Mouse (Mus musculus): ENCODE measurements around the gene Drd2. TPM values are rescaled to one million over a fixed set of nuclear protein-coding genes. Genes with fewer than 3 reads are reported as not detected.

Gene Drd2
- not detected in 2 replicates for polyA plus RNA-seq (2014; fragmentation: Nextera tagmentation; extraction: Ambion mirVana)

GRCm38 (mm10) chr9:49340136-49341043, at the start of gene Drd2:
Gene Drd2 (plus strand): TSS chr9:49340627.
- Histone ChIP-seq H3K27ac (ENCODE audit: low read depth, low read length) (no peak within 1 kb of the TSS), H3K4me1 (ENCODE audit: control insufficient read depth, insufficient read depth, low read length) (peaks cover 4% of the 10 kb centered on the region; the same call in 1 of the 2 replicates), H3K9ac (ENCODE audit: low read depth, low read length) (no peak within 1 kb of the TSS), H3K4me2 (peak within 1 kb of the TSS; percentile 66), H3K36me3 (ENCODE audit: control insufficient read depth, insufficient read depth, low read length) (no peaks in the 10 kb centered on the region), H3K27me3 (ENCODE audit: control insufficient read depth, insufficient read depth, low read length) (peaks cover 29% of the 10 kb centered on the region), H3K9me3 (replicated peaks; ENCODE audit: control insufficient read depth, low read length) (no peaks in the 10 kb centered on the region), H3K4me3 (ENCODE audit: low read depth, low read length) (peak within 1 kb of the TSS; percentile 38)
- WGBS (ENCODE audit: insufficient replicate concordance): 3% methylated on average over 73 of the region's 84 CpGs
- peak; percentile 63 for ATAC-seq (replicated peaks; ENCODE audit: insufficient number of reproducible peaks, low FRiP score, low TSS enrichment)

GRCm38 (mm10) chr9:49295101-49295500, 45.3 kb upstream of the Drd2 start:
- no peaks in the 10 kb centered on the region for H3K27me3 ChIP-seq (ENCODE audit: control insufficient read depth, insufficient read depth, low read length)
- no peaks in the 10 kb centered on the region for H3K36me3 ChIP-seq (ENCODE audit: control insufficient read depth, insufficient read depth, low read length)
- no peak overlapping the region for H3K4me2 ChIP-seq
- H3K4me1 ChIP-seq (ENCODE audit: control insufficient read depth, insufficient read depth, low read length): no peaks in the 10 kb centered on the region
- no peak overlapping the region for H3K4me3 ChIP-seq (ENCODE audit: low read depth, low read length)
- H3K9me3 ChIP-seq (replicated peaks; ENCODE audit: control insufficient read depth, low read length): no peaks in the 10 kb centered on the region
- no peak for ATAC-seq (replicated peaks; ENCODE audit: insufficient number of reproducible peaks, low FRiP score, low TSS enrichment)
- H3K9ac ChIP-seq (ENCODE audit: low read depth, low read length): no peak overlapping the region
- 69% methylated on average over 1 of the region's 1 CpGs for whole genome bisulfite sequencing (ENCODE audit: insufficient replicate concordance)
- no peak overlapping the region for H3K27ac ChIP-seq (ENCODE audit: low read depth, low read length)

GRCm38 (mm10) chr9:49307576-49307975, 32.9 kb upstream of the Drd2 start:
- Histone ChIP-seq H3K27me3 (ENCODE audit: control insufficient read depth, insufficient read depth, low read length) (no peaks in the 10 kb centered on the region), H3K9me3 (replicated peaks; ENCODE audit: control insufficient read depth, low read length) (no peaks in the 10 kb centered on the region), H3K27ac (ENCODE audit: low read depth, low read length) (no peak overlapping the region), H3K4me3 (ENCODE audit: low read depth, low read length) (no peak overlapping the region), H3K4me1 (ENCODE audit: control insufficient read depth, insufficient read depth, low read length) (no peaks in the 10 kb centered on the region), H3K4me2 (no peak overlapping the region), H3K36me3 (ENCODE audit: control insufficient read depth, insufficient read depth, low read length) (no peaks in the 10 kb centered on the region), H3K9ac (ENCODE audit: low read depth, low read length) (no peak overlapping the region)
- WGBS (ENCODE audit: insufficient replicate concordance): 66% methylated on average over 3 of the region's 3 CpGs
- ATAC-seq (replicated peaks; ENCODE audit: insufficient number of reproducible peaks, low FRiP score, low TSS enrichment): no peak

- Histone ChIP-seq H3K4me2 (no peak overlapping the region), H3K4me1 (ENCODE audit: control insufficient read depth, insufficient read depth, low read length) (no peaks in the 10 kb centered on the region)
These were observed 29.6 kb upstream of the Drd2 start for GRCm38 (mm10) chr9:49310821-49311220.

GRCm38 (mm10) chr9:49318638-49319037, 21.8 kb upstream of the Drd2 start:
- Histone ChIP-seq H3K4me1 (ENCODE audit: control insufficient read depth, insufficient read depth, low read length) (no peaks in the 10 kb centered on the region), H3K27ac (ENCODE audit: low read depth, low read length) (no peak overlapping the region)

More at GRCm38 (mm10) chr9:49310821-49311220, 29.6 kb upstream of the Drd2 start:
- H3K36me3 ChIP-seq (ENCODE audit: control insufficient read depth, insufficient read depth, low read length): no peaks in the 10 kb centered on the region
- H3K27me3 ChIP-seq (ENCODE audit: control insufficient read depth, insufficient read depth, low read length): no peaks in the 10 kb centered on the region
- no peak overlapping the region for H3K9ac ChIP-seq (ENCODE audit: low read depth, low read length)
- no peak overlapping the region for H3K4me3 ChIP-seq (ENCODE audit: low read depth, low read length)
- 57% methylated on average over 4 of the region's 4 CpGs for WGBS (ENCODE audit: insufficient replicate concordance)
- ATAC-seq (replicated peaks; ENCODE audit: insufficient number of reproducible peaks, low FRiP score, low TSS enrichment): no peak
- no peaks in the 10 kb centered on the region for H3K9me3 ChIP-seq (replicated peaks; ENCODE audit: control insufficient read depth, low read length)
- no peak overlapping the region for H3K27ac ChIP-seq (ENCODE audit: low read depth, low read length)

GRCm38 (mm10) chr9:49341044-49341365, 578 bp downstream of the Drd2 start:
- Histone ChIP-seq H3K36me3 (ENCODE audit: control insufficient read depth, insufficient read depth, low read length) (no peaks in the 10 kb centered on the region), H3K27me3 (ENCODE audit: control insufficient read depth, insufficient read depth, low read length) (peaks cover 29% of the 10 kb centered on the region), H3K4me1 (ENCODE audit: control insufficient read depth, insufficient read depth, low read length) (peaks cover 4% of the 10 kb centered on the region; the same call in 1 of the 2 replicates), H3K4me3 (ENCODE audit: low read depth, low read length) (peak overlapping the region; percentile 38; the same call in 1 of the 2 replicates), H3K9me3 (replicated peaks; ENCODE audit: control insufficient read depth, low read length) (no peaks in the 10 kb centered on the region), H3K27ac (ENCODE audit: low read depth, low read length) (no peak overlapping the region), H3K4me2 (peak overlapping the region; percentile 66), H3K9ac (ENCODE audit: low read depth, low read length) (no peak overlapping the region)
- WGBS (ENCODE audit: insufficient replicate concordance): under 1% methylated on average over 10 of the region's 10 CpGs
- no peak for ATAC-seq (replicated peaks; ENCODE audit: insufficient number of reproducible peaks, low FRiP score, low TSS enrichment)

More at GRCm38 (mm10) chr9:49318638-49319037, 21.8 kb upstream of the Drd2 start:
- Histone ChIP-seq H3K4me2 (no peak overlapping the region), H3K4me3 (ENCODE audit: low read depth, low read length) (no peak overlapping the region), H3K9me3 (replicated peaks; ENCODE audit: control insufficient read depth, low read length) (no peaks in the 10 kb centered on the region), H3K9ac (ENCODE audit: low read depth, low read length) (no peak overlapping the region), H3K36me3 (ENCODE audit: control insufficient read depth, insufficient read depth, low read length) (no peaks in the 10 kb centered on the region), H3K27me3 (ENCODE audit: control insufficient read depth, insufficient read depth, low read length) (no peaks in the 10 kb centered on the region)
- no peak for ATAC-seq (replicated peaks; ENCODE audit: insufficient number of reproducible peaks, low FRiP score, low TSS enrichment)

- Histone ChIP-seq H3K9ac (ENCODE audit: low read depth, low read length) (no peak overlapping the region), H3K4me2 (no peak overlapping the region), H3K27me3 (ENCODE audit: control insufficient read depth, insufficient read depth, low read length) (no peaks in the 10 kb centered on the region), H3K4me1 (ENCODE audit: control insufficient read depth, insufficient read depth, low read length) (no peaks in the 10 kb centered on the region), H3K27ac (ENCODE audit: low read depth, low read length) (no peak overlapping the region), H3K9me3 (replicated peaks; ENCODE audit: control insufficient read depth, low read length) (no peaks in the 10 kb centered on the region), H3K4me3 (ENCODE audit: low read depth, low read length) (no peak overlapping the region), H3K36me3 (ENCODE audit: control insufficient read depth, insufficient read depth, low read length) (no peaks in the 10 kb centered on the region)
- ATAC-seq (replicated peaks; ENCODE audit: insufficient number of reproducible peaks, low FRiP score, low TSS enrichment): no peak
- 11% methylated on average over 5 of the region's 5 CpGs for WGBS (ENCODE audit: insufficient replicate concordance)
These were observed 25.3 kb downstream of the Drd2 start for GRCm38 (mm10) chr9:49365763-49366162.

- Histone ChIP-seq H3K4me1 (ENCODE audit: control insufficient read depth, insufficient read depth, low read length) (no peaks in the 10 kb centered on the region), H3K9ac (ENCODE audit: low read depth, low read length) (no peak overlapping the region), H3K36me3 (ENCODE audit: control insufficient read depth, insufficient read depth, low read length) (no peaks in the 10 kb centered on the region), H3K4me3 (ENCODE audit: low read depth, low read length) (no peak overlapping the region), H3K27ac (ENCODE audit: low read depth, low read length) (no peak overlapping the region), H3K27me3 (ENCODE audit: control insufficient read depth, insufficient read depth, low read length) (no peaks in the 10 kb centered on the region), H3K4me2 (no peak overlapping the region), H3K9me3 (replicated peaks; ENCODE audit: control insufficient read depth, low read length) (no peaks in the 10 kb centered on the region)
- WGBS (ENCODE audit: insufficient replicate concordance): 88% methylated on average over 2 of the region's 2 CpGs
- ATAC-seq (replicated peaks; ENCODE audit: insufficient number of reproducible peaks, low FRiP score, low TSS enrichment): no peak
These were observed 33.5 kb downstream of the Drd2 start for GRCm38 (mm10) chr9:49373946-49374345.

GRCm38 (mm10) chr9:49379962-49380361, 39.5 kb downstream of the Drd2 start:
- Histone ChIP-seq H3K9me3 (replicated peaks; ENCODE audit: control insufficient read depth, low read length) (no peaks in the 10 kb centered on the region), H3K4me3 (ENCODE audit: low read depth, low read length) (no peak overlapping the region), H3K36me3 (ENCODE audit: control insufficient read depth, insufficient read depth, low read length) (no peaks in the 10 kb centered on the region), H3K4me2 (no peak overlapping the region), H3K9ac (ENCODE audit: low read depth, low read length) (no peak overlapping the region), H3K27me3 (ENCODE audit: control insufficient read depth, insufficient read depth, low read length) (no peaks in the 10 kb centered on the region), H3K4me1 (ENCODE audit: control insufficient read depth, insufficient read depth, low read length) (no peaks in the 10 kb centered on the region; the same call in 1 of the 2 replicates), H3K27ac (ENCODE audit: low read depth, low read length) (no peak overlapping the region)
- 90% methylated on average over 4 of the region's 4 CpGs for WGBS (ENCODE audit: insufficient replicate concordance)
- ATAC-seq (replicated peaks; ENCODE audit: insufficient number of reproducible peaks, low FRiP score, low TSS enrichment): no peak

Measured in heart, embryonic 11.5 days (tissue).